Mouse (Mus musculus) layer of hippocampus, postnatal 10 days (tissue): ENCODE measurements around the gene Vmn2r62. TPM values are rescaled to one million over a fixed set of nuclear protein-coding genes. Genes with fewer than 3 reads are reported as not detected.
"Not testable (repeated sequence)": the region's sequence is repeated elsewhere in the genome, so short reads cannot be mapped to it uniquely, and the experiment has no call there.

ENCODE experiments used
- DNase-seq, 2 experiments: peaks; one replicate each; pipeline ENCODE4 v3.0.0; 2021; ENCODE audit warnings: low spot score in 2 of 2
- long read RNA-seq: library from polyadenylated mRNA; stranded (forward); transcript quantifications from one replicate; pipeline ENCODE4 v2.0.0, GENCODE M21; 2023
- total RNA-seq, 2 experiments: library from RNA; stranded (reverse); gene quantifications; 2 replicates each; pipeline ENCODE4 v1.2.3; 2021

Gene Vmn2r62
- total RNA-seq = not detected
- long read RNA-seq = 0 reads

GRCm38 (mm10) chr7:42793425-42793824 is at the start of gene Vmn2r62:
Vmn2r62 (minus strand) TSS chr7:42793525.
- not testable (repeated sequence) for DNase-seq

DNA sequence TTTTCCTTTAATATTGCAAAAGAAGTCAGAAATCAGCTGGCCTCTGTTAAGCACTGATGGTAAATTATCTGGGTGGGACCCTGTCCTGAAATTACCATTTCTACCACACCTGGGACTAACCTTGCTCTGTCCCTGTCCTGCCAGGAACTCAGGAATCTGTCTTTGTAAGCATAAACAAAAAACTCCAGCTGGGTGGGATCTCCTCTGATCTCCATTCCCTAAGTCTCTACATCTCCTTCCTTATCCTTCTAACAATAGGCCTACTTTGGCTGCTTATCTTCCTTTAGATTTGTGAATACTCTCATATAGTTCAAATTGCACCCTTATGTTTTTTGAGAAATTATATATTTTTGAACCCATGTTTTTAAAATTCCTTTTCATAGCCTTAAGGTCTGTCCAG is 45.0 kb upstream of the Vmn2r62 start:
- not testable (repeated sequence) for DNase-seq

DNA sequence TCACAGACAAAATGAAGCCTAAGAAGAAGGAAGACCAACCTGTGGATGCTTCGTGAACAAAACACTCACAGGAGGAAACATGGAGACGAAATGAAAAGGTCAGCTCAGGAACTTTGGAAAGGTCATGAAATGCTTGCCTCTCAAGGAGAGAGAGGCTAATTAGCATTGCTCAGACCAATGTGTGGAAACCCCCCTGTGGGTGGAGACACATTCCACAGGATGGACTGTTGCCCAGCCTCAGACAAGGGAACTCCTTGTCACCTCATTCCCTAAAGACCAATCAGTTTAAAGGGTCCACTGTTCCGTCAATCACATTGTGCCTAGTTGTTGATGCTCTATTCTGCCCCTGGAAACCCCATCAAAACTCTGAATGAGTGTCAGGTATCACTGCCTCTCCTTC is 38.9 kb upstream of the Vmn2r62 start:
- DNase-seq = no peak

GRCm38 (mm10) chr7:42749836-42750235 is 43.5 kb downstream of the Vmn2r62 start:
- DNase-seq = no peak

DNA sequence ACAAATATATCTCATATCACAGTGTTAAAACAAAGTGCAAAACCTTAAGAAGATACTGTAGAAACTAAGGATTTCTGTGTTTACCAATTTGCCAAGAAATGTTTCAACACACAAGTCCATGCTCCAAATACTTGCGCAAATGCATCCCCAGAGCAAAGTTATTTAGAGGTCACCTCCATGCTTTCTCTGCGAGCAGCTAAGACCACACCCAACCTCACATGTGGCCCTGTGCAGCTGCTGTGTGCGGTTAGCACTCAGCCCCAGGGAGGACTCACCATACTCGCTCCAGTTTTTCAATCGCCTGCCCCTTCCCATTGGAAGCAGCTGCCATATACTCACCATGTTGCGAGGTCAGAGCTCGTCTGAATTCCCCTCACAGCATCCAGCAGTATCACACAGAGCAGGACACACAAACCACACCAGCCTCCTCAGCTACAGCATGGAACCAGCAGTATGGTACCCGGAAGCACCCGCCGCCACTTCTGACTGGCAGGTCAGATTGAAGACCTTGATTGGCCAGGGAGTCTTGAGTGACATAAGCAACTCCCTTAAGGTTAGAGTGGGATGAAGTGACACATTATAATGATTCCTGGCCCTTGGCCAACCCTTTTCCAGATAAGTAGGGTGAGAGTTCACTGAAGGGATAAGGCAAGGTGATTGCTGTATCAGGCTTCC is 54.7 kb downstream of the Vmn2r62 start:
- DNase-seq = no peak

DNA sequence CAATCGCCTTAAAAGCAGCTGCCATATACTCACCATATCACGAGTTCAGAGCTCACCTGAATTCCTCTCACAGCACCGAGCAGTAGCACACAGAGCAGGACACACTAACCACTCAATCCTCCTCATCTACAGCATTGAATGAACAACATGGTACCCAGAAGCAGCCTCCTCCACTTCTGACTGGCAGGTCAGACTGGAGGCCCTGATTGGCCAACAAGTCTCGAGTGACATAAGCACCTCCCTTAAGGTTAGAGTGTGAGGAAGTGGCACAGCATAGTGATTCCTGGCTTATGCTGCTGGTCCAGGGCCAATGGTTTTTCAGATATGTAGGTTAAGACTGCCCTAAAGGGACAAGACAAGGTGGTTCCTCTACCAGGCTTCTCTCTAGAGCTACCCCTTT is 66.4 kb downstream of the Vmn2r62 start, which contains the start of gene Gm17067:
Gene Gm17067, minus strand, starts transcription at position 101 of the 400 bp plus-strand sequence.
- DNase-seq = not testable (repeated sequence)

Other genes with a start within 250 kb of the Vmn2r62 start
- gene Gm21028, start 214.9 kb downstream of the Vmn2r62 start, total RNA-seq = not detected
- gene Zfp977, start 201.0 kb downstream of the Vmn2r62 start, total RNA-seq = 1 to 10 TPM; 3.2 to 3.9 TPM
- gene Zfp976, start 150.9 kb downstream of the Vmn2r62 start, total RNA-seq = 1 to 10 TPM; 4.9 to 5.6 TPM
- 1 to 10 TPM; 7.7 to 7.9 TPM for gene Zfp975, start 100.8 kb downstream of the Vmn2r62 start, total RNA-seq
- gene Gm17067, start 66.5 kb downstream of the Vmn2r62 start, total RNA-seq = not detected
- gene Gm2381, start 73.7 kb upstream of the Vmn2r62 start, total RNA-seq = under 1 TPM; 0.18 to 0.25 TPM
- gene Vmn2r63, start 140.3 kb upstream of the Vmn2r62 start, total RNA-seq = not detected
- gene Gm9268, start 225.2 kb upstream of the Vmn2r62 start, total RNA-seq = not detected